Mouse (Mus musculus): ENCODE data around the gene Olfr620.

DNA sequence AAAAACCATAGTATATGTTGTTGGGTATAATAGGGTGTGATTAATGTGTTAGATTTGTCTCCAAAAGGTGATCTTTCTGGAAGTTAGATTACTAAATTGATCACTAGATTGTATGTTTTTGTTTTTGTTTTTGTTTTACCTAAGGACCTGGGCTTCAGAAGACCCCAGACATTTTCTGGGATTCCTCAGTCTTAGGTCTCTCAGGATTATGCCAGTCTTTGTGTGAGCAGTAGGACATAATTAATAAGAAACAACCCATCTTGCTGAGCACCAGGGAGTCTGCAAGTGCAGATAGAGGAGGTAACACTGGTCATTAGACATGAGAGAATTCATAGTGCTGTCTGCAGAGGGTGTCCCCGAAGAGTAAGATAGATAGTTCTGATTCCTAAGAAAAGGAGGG is 39.6 kb downstream of the Olfr620 start, which contains the start of gene Olfr617:
- TF ChIP-seq CTCF (IDR thresholded peaks at IDR 0.05; ENCODE audit: low read depth) (no peak), EP300 (IDR thresholded peaks at IDR 0.05; ENCODE audit: low read depth) (no peak)
